Mouse (Mus musculus): ENCODE data around the gene Tcp1. TPM values are rescaled to one million over a fixed set of nuclear protein-coding genes. Genes with fewer than 3 reads are reported as not detected.

The Tcp1 gene
- 352 and 356 TPM in 2 replicates for polyA plus RNA-seq (2015; fragmentation: Nextera tagmentation; extraction: Ambion mirVana)

DNA sequence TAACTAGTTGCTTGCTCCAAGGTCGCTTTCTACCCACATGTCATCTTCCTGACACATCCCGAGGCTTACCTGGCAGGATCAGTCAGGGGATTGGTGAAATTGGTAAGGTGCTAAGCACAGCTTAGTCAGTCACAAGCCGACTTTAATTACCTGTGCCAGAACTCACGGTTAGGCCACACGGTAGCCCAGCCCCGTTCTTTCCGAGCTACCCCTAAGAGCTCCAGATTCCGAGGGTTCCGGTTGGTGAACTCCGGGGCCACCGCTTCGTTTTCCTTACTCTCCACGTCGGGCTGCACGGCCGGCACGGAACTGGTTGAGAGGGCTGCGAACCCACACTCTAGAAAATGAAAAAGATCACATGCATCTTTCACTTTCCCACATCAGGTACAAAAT lies at the start of gene Tcp1:
TSS of gene Tcp1 (plus strand) at position 214 of the 393 bp plus-strand sequence.
- H3K36me3 ChIP-seq: peaks cover 52% of the 10 kb centered on the region

DNA sequence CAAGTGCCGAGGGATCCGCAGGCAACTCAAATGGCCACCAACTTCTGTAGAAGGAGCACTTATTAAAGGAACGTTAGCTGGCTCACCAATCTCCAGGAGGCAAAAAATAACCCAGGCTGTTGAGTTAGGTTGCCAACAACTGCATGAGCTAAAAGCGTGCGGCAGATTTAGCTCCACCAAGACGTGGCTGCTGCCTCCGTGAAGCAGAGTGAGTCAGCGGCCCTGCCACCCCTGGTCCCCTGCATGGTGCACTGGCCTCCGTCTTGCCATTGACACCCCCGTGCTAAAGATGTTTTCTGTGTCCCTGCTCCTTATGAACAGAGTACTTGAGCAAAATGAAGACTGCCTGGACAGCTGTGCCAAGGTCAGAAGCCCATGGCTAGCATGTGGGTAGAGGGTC lies 48.6 kb upstream of the Tcp1 start:
- no peaks in the 10 kb centered on the region for H3K9me3 ChIP-seq (replicated peaks)
- no peak overlapping the region for H3K4me2 ChIP-seq (replicated peaks)
- no peak overlapping the region for H3K27ac ChIP-seq (replicated peaks)
- no peaks in the 10 kb centered on the region; the same call in 1 of the 2 replicates for H3K27me3 ChIP-seq
- no peaks in the 10 kb centered on the region for H3K36me3 ChIP-seq
- no peak overlapping the region for H3K9ac ChIP-seq
- H3K4me1 ChIP-seq: peaks cover 20% of the 10 kb centered on the region; the same call in 1 of the 2 replicates
- 78% methylated on average over 10 of the region's 10 CpGs for WGBS
- peak; percentile 41; the same call in 1 of the 2 replicates for ATAC-seq (ENCODE audit: insufficient number of reproducible peaks, low FRiP score, low TSS enrichment, low read depth)
- no peak overlapping the region for H3K4me3 ChIP-seq (replicated peaks)

More for the DNA sequence above, at the start of gene Tcp1:
- Histone ChIP-seq H3K27ac (replicated peaks) (peak within 1 kb of the TSS; percentile 91), H3K9ac (peak within 1 kb of the TSS; percentile 96), H3K9me3 (replicated peaks) (no peaks in the 10 kb centered on the region), H3K4me3 (replicated peaks) (peak within 1 kb of the TSS; percentile 93), H3K27me3 (no peaks in the 10 kb centered on the region), H3K4me1 (0 out of 2 replicates have a peak, but pooled peaks cover 3% of the 10 kb centered on the region), H3K4me2 (replicated peaks) (peak within 1 kb of the TSS; percentile 83)
- under 1% methylated on average over 18 of the region's 18 CpGs for WGBS
- ATAC-seq (ENCODE audit: insufficient number of reproducible peaks, low FRiP score, low TSS enrichment, low read depth): no peak

- Histone ChIP-seq H3K4me1 (peaks cover 25% of the 10 kb centered on the region), H3K27me3 (no peaks in the 10 kb centered on the region; the same call in 1 of the 2 replicates), H3K4me3 (replicated peaks) (no peak within 1 kb of the TSS), H3K4me2 (replicated peaks) (no peak within 1 kb of the TSS), H3K27ac (replicated peaks) (peak within 1 kb of the TSS; percentile 48; the same call in 1 of the 2 replicates), H3K36me3 (no peaks in the 10 kb centered on the region), H3K9ac (no peak within 1 kb of the TSS), H3K9me3 (replicated peaks) (no peaks in the 10 kb centered on the region)
- 28% methylated on average over 2 of the region's 2 CpGs for WGBS
- no peak for ATAC-seq (ENCODE audit: insufficient number of reproducible peaks, low FRiP score, low TSS enrichment, low read depth)
Measured at GRCm38 (mm10) chr17:12868043-12868442, 47.5 kb upstream of the Tcp1 start, which contains the start of gene Mas1. Mas1 (minus strand) TSS chr17:12868143.

DNA sequence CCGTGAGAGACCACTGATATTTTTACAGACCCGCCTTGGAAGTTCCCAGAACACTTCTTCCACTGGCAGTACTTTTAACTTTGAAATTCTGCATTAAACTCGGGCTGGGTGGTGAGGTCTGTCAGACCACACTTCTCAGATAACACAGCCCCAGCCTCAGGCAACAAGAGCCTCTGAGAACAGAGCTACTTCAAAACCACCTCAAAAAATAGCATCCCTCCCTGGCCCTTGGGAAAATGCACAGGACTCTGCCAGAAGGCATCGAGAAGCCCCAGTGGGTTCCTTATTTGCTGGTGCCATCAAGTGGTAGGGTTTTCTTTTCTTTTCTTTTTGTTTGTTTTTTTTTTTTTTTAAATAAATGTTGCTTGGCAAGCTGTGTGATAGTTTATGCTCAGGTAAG lies 46.9 kb upstream of the Tcp1 start:
- H3K27ac ChIP-seq (replicated peaks): peak overlapping the region; percentile 48; the same call in 1 of the 2 replicates
- no peak; the same call in 1 of the 2 replicates for ATAC-seq (ENCODE audit: insufficient number of reproducible peaks, low FRiP score, low TSS enrichment, low read depth)
- no peak overlapping the region for H3K9ac ChIP-seq
- H3K9me3 ChIP-seq (replicated peaks): no peaks in the 10 kb centered on the region
- peaks cover 29% of the 10 kb centered on the region for H3K4me1 ChIP-seq
- H3K4me3 ChIP-seq (replicated peaks): no peak overlapping the region
- 2% methylated on average over 4 of the region's 4 CpGs for WGBS
- H3K4me2 ChIP-seq (replicated peaks): no peak overlapping the region
- H3K27me3 ChIP-seq: no peaks in the 10 kb centered on the region; the same call in 1 of the 2 replicates
- no peaks in the 10 kb centered on the region for H3K36me3 ChIP-seq

DNA sequence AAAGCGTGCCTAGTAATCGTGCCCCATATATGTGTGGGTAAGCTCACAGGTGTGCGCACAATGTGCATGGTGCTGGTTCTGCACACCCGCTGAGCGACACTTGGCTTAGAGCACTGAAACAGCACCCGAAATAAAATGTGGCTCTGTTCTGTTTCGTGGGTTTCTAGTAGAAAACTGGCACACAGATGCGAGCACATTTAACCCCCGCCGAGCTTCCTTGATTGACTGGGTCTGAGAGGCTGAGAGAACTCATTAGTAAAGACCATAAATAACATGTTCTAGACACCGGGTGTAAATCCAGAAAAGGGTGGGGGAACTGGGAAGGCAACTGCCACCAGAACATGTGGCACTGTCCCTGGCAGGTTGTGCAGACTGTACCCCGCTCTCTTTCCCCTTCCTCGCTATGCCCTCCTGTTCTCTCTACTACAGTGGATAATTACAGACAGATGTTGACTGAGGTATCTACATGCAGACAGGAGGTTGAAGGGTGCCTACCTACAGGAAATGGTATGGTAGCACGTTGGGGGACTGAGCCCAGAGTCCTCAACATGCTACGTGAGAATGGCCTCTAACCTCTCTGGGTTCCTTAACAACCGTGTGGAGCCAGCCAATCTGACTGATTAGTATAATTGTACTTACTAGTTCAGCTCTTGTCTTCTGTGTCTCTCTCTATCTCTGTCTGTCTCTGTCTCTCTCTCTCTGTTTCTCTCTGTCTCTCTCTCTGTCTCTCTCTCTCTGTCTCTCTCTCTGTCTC lies 43.0 kb upstream of the Tcp1 start:
- Histone ChIP-seq H3K4me2 (replicated peaks) (no peak overlapping the region; the same call in 1 of the 2 replicates), H3K27ac (replicated peaks) (no peak overlapping the region), H3K27me3 (no peaks in the 10 kb centered on the region; the same call in 1 of the 2 replicates), H3K9me3 (replicated peaks) (no peaks in the 10 kb centered on the region), H3K4me1 (peaks cover 32% of the 10 kb centered on the region), H3K4me3 (replicated peaks) (no peak overlapping the region), H3K9ac (no peak overlapping the region), H3K36me3 (no peaks in the 10 kb centered on the region)
- 44% methylated on average over 16 of the region's 16 CpGs for WGBS
- ATAC-seq (ENCODE audit: insufficient number of reproducible peaks, low FRiP score, low TSS enrichment, low read depth): no peak

GRCm38 (mm10) chr17:12875734-12876133 lies 39.8 kb upstream of the Tcp1 start, which contains the start of gene Mrgprh:
Mrgprh (plus strand) TSS chr17:12876034.
- no peak within 1 kb of the TSS for H3K9ac ChIP-seq
- H3K36me3 ChIP-seq: no peaks in the 10 kb centered on the region
- no peak within 1 kb of the TSS for H3K27ac ChIP-seq (replicated peaks)
- no peak within 1 kb of the TSS for H3K4me2 ChIP-seq (replicated peaks)
- no peaks in the 10 kb centered on the region; the same call in 1 of the 2 replicates for H3K27me3 ChIP-seq
- no peaks in the 10 kb centered on the region for H3K9me3 ChIP-seq (replicated peaks)
- H3K4me1 ChIP-seq: peaks cover 23% of the 10 kb centered on the region
- no peak for ATAC-seq (ENCODE audit: insufficient number of reproducible peaks, low FRiP score, low TSS enrichment, low read depth)
- H3K4me3 ChIP-seq (replicated peaks): no peak within 1 kb of the TSS
- WGBS: 64% methylated on average over 5 of the region's 5 CpGs

GRCm38 (mm10) chr17:12880178-12880577 lies 35.3 kb upstream of the Tcp1 start:
- H3K27ac ChIP-seq (replicated peaks): no peak overlapping the region
- H3K36me3 ChIP-seq: no peaks in the 10 kb centered on the region
- peak overlapping the region; percentile 36 for H3K4me2 ChIP-seq (replicated peaks)
- 0 out of 2 replicates have a peak overlapping the region, but pooled peaks have one; percentile 3 for H3K4me3 ChIP-seq (replicated peaks)
- no peak overlapping the region for H3K9ac ChIP-seq
- 1% methylated on average over 14 of the region's 14 CpGs for WGBS
- peaks cover 11% of the 10 kb centered on the region; the same call in 1 of the 2 replicates for H3K4me1 ChIP-seq
- no peaks in the 10 kb centered on the region for H3K9me3 ChIP-seq (replicated peaks)
- H3K27me3 ChIP-seq: no peaks in the 10 kb centered on the region
- ATAC-seq (ENCODE audit: insufficient number of reproducible peaks, low FRiP score, low TSS enrichment, low read depth): 0 out of 2 replicates have a peak, but pooled peaks have one; percentile 44

DNA sequence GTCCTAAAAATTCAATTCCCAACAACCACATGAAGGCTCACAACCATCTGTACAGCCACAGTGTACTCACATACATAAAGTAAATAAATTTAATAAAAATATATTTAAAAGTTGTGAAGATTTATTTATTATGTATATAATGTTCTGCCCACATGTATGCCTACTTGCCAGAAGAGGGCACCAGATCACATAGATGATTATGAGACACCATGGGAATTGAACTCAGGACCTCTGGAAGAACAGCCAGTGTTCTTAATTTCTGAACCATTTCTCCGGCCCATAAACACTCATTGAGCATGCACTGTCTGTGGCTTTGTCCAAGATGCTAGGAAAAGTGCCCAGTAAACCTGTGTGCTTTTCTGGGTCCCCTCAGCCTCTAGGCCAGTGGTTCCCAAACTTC lies 34.3 kb upstream of the Tcp1 start:
- WGBS: 82% methylated on average over 1 of the region's 1 CpGs
- ATAC-seq (ENCODE audit: insufficient number of reproducible peaks, low FRiP score, low TSS enrichment, low read depth): no peak
- H3K27ac ChIP-seq (replicated peaks): no peak overlapping the region
- H3K9ac ChIP-seq: no peak overlapping the region
- no peaks in the 10 kb centered on the region for H3K36me3 ChIP-seq
- no peak overlapping the region for H3K4me3 ChIP-seq (replicated peaks)
- no peaks in the 10 kb centered on the region for H3K27me3 ChIP-seq
- no peak overlapping the region for H3K4me2 ChIP-seq (replicated peaks)
- H3K9me3 ChIP-seq (replicated peaks): no peaks in the 10 kb centered on the region
- H3K4me1 ChIP-seq: 0 out of 2 replicates have a peak, but pooled peaks cover 8% of the 10 kb centered on the region

GRCm38 (mm10) chr17:12886620-12887019 lies 28.9 kb upstream of the Tcp1 start:
- Histone ChIP-seq H3K9me3 (replicated peaks) (no peaks in the 10 kb centered on the region), H3K9ac (no peak overlapping the region), H3K36me3 (0 out of 2 replicates have a peak, but pooled peaks cover 2% of the 10 kb centered on the region), H3K27me3 (no peaks in the 10 kb centered on the region), H3K4me1 (peaks cover 10% of the 10 kb centered on the region), H3K27ac (replicated peaks) (no peak overlapping the region), H3K4me3 (replicated peaks) (no peak overlapping the region), H3K4me2 (replicated peaks) (no peak overlapping the region)
- 36% methylated on average over 6 of the region's 6 CpGs for WGBS
- ATAC-seq (ENCODE audit: insufficient number of reproducible peaks, low FRiP score, low TSS enrichment, low read depth): no peak

GRCm38 (mm10) chr17:12887021-12887775 lies 28.3 kb upstream of the Tcp1 start:
- no peaks in the 10 kb centered on the region for H3K9me3 ChIP-seq (replicated peaks)
- H3K4me1 ChIP-seq: peaks cover 10% of the 10 kb centered on the region
- 0 out of 2 replicates have a peak, but pooled peaks cover 2% of the 10 kb centered on the region for H3K36me3 ChIP-seq
- no peaks in the 10 kb centered on the region for H3K27me3 ChIP-seq
- H3K4me3 ChIP-seq (replicated peaks): no peak overlapping the region
- no peak for ATAC-seq (ENCODE audit: insufficient number of reproducible peaks, low FRiP score, low TSS enrichment, low read depth)
- H3K27ac ChIP-seq (replicated peaks): no peak overlapping the region
- no peak overlapping the region for H3K9ac ChIP-seq
- no peak overlapping the region for H3K4me2 ChIP-seq (replicated peaks)
- 66% methylated on average over 15 of the region's 15 CpGs for WGBS

DNA sequence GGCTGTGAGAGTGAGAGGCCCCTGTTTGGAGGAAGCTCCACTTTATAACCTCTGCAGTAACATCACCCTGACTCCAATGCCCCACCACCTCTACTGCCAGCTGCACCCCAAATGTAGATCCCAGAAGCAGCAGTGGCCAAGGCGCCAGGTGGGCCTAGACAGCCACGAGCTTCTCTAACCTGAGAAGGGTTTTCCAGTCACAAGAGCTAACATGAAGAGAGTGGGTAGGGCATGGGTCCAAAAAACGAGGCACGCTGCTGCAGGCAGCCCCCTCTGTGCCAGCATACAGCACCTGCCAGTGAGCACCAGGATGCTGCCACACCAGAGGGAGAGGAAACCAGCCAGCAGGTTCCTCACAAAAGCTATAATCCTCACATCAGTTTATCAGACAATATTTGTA lies 24.4 kb upstream of the Tcp1 start:
- Histone ChIP-seq H3K4me2 (replicated peaks) (no peak overlapping the region), H3K4me3 (replicated peaks) (no peak overlapping the region), H3K9ac (no peak overlapping the region), H3K4me1 (peaks cover 10% of the 10 kb centered on the region), H3K36me3 (0 out of 2 replicates have a peak, but pooled peaks cover 2% of the 10 kb centered on the region), H3K9me3 (replicated peaks) (no peaks in the 10 kb centered on the region), H3K27me3 (no peaks in the 10 kb centered on the region), H3K27ac (replicated peaks) (no peak overlapping the region)
- ATAC-seq (ENCODE audit: insufficient number of reproducible peaks, low FRiP score, low TSS enrichment, low read depth): no peak
- WGBS: 78% methylated on average over 4 of the region's 4 CpGs
